Mouse (Mus musculus) MEL (cell line): ENCODE measurements around the gene Stab1. TPM values are rescaled to one million over a fixed set of nuclear protein-coding genes. Genes with fewer than 3 reads are reported as not detected.

ENCODE experiments used
- DNase-seq: peaks from one replicate; pipeline ENCODE4 v3.0.0; 2011; ENCODE audit warnings: low read depth, low spot score
- H3K27ac ChIP-seq: 2 replicates; pipeline ENCODE4 v1.5.1; 2012; ENCODE audit warnings: low read depth, mild to moderate bottlenecking, control low read depth, low read length, moderate library complexity; ENCODE audit not compliant: control insufficient read depth
- H3K27me3 ChIP-seq, 2 experiments: fragments of 150-350 bp in 1 of 2; sonication (generic) in 1 of 2; 2 replicates each; pipeline ENCODE4 v1.6.1; 2012; ENCODE audit warnings: low read length in 2 of 2, mild to moderate bottlenecking in 2 of 2, improper control_type of control experiment in 1 of 2, moderate library complexity in 1 of 2; ENCODE audit not compliant: insufficient read depth in 2 of 2, control insufficient read depth in 1 of 2
- H3K36me3 ChIP-seq, 2 experiments: 2 replicates each; pipeline ENCODE4 v1.6.1; 2012 to 2014; ENCODE audit warnings: low read length in 2 of 2, improper control_type of control experiment in 1 of 2, inconsistent platforms in 1 of 2, mild to moderate bottlenecking in 1 of 2; ENCODE audit not compliant: insufficient read depth in 2 of 2, control insufficient read depth in 1 of 2
- H3K4me1 ChIP-seq, 2 experiments: fragments of 150-350 bp in 1 of 2; sonication (generic) in 1 of 2; 2 replicates each; pipeline ENCODE4 v1.6.1; 2012; ENCODE audit warnings: low read length in 2 of 2, improper control_type of control experiment in 1 of 2, mild to moderate bottlenecking in 1 of 2; ENCODE audit not compliant: insufficient read depth in 2 of 2, control insufficient read depth in 1 of 2
- H3K4me3 ChIP-seq, 2 experiments: fragments of 150-350 bp in 1 of 2; sonication (generic) in 1 of 2; 2 replicates each; pipeline ENCODE4 v1.5.1; 2012; ENCODE audit warnings: low read depth in 2 of 2, low read length in 2 of 2, mild to moderate bottlenecking in 2 of 2, moderate library complexity in 2 of 2, control low read depth in 1 of 2, improper control_type of control experiment in 1 of 2; ENCODE audit not compliant: control insufficient read depth in 1 of 2, insufficient read depth in 1 of 2
- H3K79me2 ChIP-seq: 2 replicates; pipeline ENCODE4 v1.6.1; 2012; ENCODE audit warnings: mild to moderate bottlenecking, low read length, moderate library complexity; ENCODE audit not compliant: control insufficient read depth, poor library complexity, insufficient read depth
- H3K9ac ChIP-seq: 2 replicates; pipeline ENCODE4 v1.6.1; 2012; ENCODE audit warnings: low read depth, mild to moderate bottlenecking, control low read depth, low read length, moderate library complexity; ENCODE audit not compliant: control insufficient read depth, poor library complexity, severe bottlenecking
- H3K9me3 ChIP-seq: fragments of 150-350 bp; sonication (generic); replicated peaks from 2 replicates; pipeline ENCODE4 v1.6.1; 2012; ENCODE audit warnings: mild to moderate bottlenecking, low read length, improper control_type of control experiment, moderate library complexity; ENCODE audit not compliant: insufficient read depth
- BHLHE40 ChIP-seq: IDR thresholded peaks from 2 replicates; pipeline ENCODE4 v1.6.1; 2012; ENCODE audit warnings: low read depth, mild to moderate bottlenecking, inconsistent platforms, low read length, improper control_type of control experiment, borderline replicate concordance
- CHD1 ChIP-seq: IDR thresholded peaks from 2 replicates; pipeline ENCODE4 v1.6.1; 2012; ENCODE audit warnings: low read depth, mild to moderate bottlenecking, inconsistent platforms, low read length, improper control_type of control experiment
- CTCF ChIP-seq, 3 experiments: IDR thresholded peaks in 2 of 3; conservative IDR thresholded peaks in 1 of 3; 2 replicates each; pipeline ENCODE4 v1.5.1; 2011 to 2012; ENCODE audit warnings: low read length in 3 of 3, low read depth in 2 of 3, mild to moderate bottlenecking in 2 of 3, improper control_type of control experiment in 1 of 3, inconsistent platforms in 1 of 3, mixed read lengths in 1 of 3, moderate library complexity in 1 of 3; ENCODE audit not compliant: control insufficient read depth in 1 of 3, insufficient read depth in 1 of 3, poor library complexity in 1 of 3, severe bottlenecking in 1 of 3
- E2F4 ChIP-seq: IDR thresholded peaks from 2 replicates; pipeline ENCODE4 v1.6.1; 2011; ENCODE audit warnings: low read depth, low read length, improper control_type of control experiment, borderline replicate concordance
- GATA1 ChIP-seq: IDR thresholded peaks from 2 replicates; pipeline ENCODE4 v1.6.1; 2011; ENCODE audit warnings: low read depth, low read length, improper control_type of control experiment
- JUND ChIP-seq: IDR thresholded peaks from 2 replicates; pipeline ENCODE4 v1.6.1; 2011; ENCODE audit warnings: low read depth, mild to moderate bottlenecking, improper control_type of control experiment, low read length
- KAT2A ChIP-seq: conservative IDR thresholded peaks from 2 replicates; pipeline ENCODE4 v1.6.1; 2012; ENCODE audit warnings: low read depth, low read length, improper control_type of control experiment, inconsistent platforms
- MYC ChIP-seq: IDR thresholded peaks from 2 replicates; pipeline ENCODE4 v1.6.1; 2011; ENCODE audit warnings: low read depth, mild to moderate bottlenecking, low read length, improper control_type of control experiment, moderate library complexity
- POLR2AphosphoS2 ChIP-seq: IDR thresholded peaks from 2 replicates; pipeline ENCODE4 v1.6.1; 2011; ENCODE audit warnings: low read length, improper control_type of control experiment
- POLR2AphosphoS5 ChIP-seq: IDR thresholded peaks from 2 replicates; pipeline ENCODE4 v1.6.1; 2012; ENCODE audit warnings: low read depth, borderline replicate concordance, mild to moderate bottlenecking, inconsistent platforms, low read length, moderate library complexity, mixed read lengths
- RAD21 ChIP-seq: IDR thresholded peaks from 2 replicates; pipeline ENCODE4 v1.6.1; 2011; ENCODE audit warnings: mild to moderate bottlenecking, low read depth, low read length, improper control_type of control experiment
- RCOR1 ChIP-seq: IDR thresholded peaks from 2 replicates; pipeline ENCODE4 v1.6.1; 2012; ENCODE audit warnings: low read depth, mild to moderate bottlenecking, inconsistent platforms, low read length, improper control_type of control experiment
- UBTF ChIP-seq: IDR thresholded peaks from 2 replicates; pipeline ENCODE4 v1.6.1; 2012; ENCODE audit warnings: low read depth, mild to moderate bottlenecking, inconsistent platforms, low read length, improper control_type of control experiment, moderate library complexity, borderline replicate concordance; ENCODE audit not compliant: insufficient read depth
- USF1 ChIP-seq: IDR thresholded peaks from 2 replicates; pipeline ENCODE4 v1.6.1; 2014; ENCODE audit warnings: low read depth, mild to moderate bottlenecking, inconsistent platforms, low read length, improper control_type of control experiment, moderate library complexity
- ZMIZ1 ChIP-seq: IDR thresholded peaks from 2 replicates; pipeline ENCODE4 v1.6.1; 2012; ENCODE audit warnings: low read depth, mild to moderate bottlenecking, inconsistent platforms, low read length, improper control_type of control experiment, moderate library complexity
- ZNF384 ChIP-seq: IDR thresholded peaks from 2 replicates; pipeline ENCODE4 v1.6.1; 2012; ENCODE audit warnings: low read depth, mild to moderate bottlenecking, inconsistent platforms, low read length, improper control_type of control experiment
- polyA plus RNA-seq, 2 experiments: library from polyadenylated mRNA; stranded (reverse) in 1 of 2; unstranded in 1 of 2; fragments of >175 nt in 1 of 2; fragments of >200 nt in 1 of 2; gene quantifications; 2 replicates each; pipeline versions ENCODE4 v1.2.1 to v1.2.4; 2012; ENCODE audit warnings: low replicate concordance in 2 of 2, low read depth in 1 of 2; ENCODE audit not compliant: insufficient read length in 2 of 2, insufficient read depth in 1 of 2, missing spikeins in 1 of 2
- total RNA-seq: library from RNA; depleted of rRNA; stranded (reverse); fragments of 300-350 nt; gene quantifications from 2 replicates; pipeline ENCODE4 v1.2.3, GENCODE M21; 2012

Stab1 gene
- total and polyA plus RNA-seq, 3 experiments, result 0.15 to 0.40 TPM; not detected in 1

- no peak for DNase-seq
- H3K27me3 ChIP-seq, result no peaks in the 10 kb centered on the region
- no peaks in the 10 kb centered on the region for H3K4me1 ChIP-seq
- no peak overlapping the region for H3K9ac ChIP-seq
- H3K79me2 ChIP-seq, result no peaks in the 10 kb centered on the region
- H3K9me3 ChIP-seq, result no peaks in the 10 kb centered on the region
- H3K36me3 ChIP-seq, result peaks cover 0 to 30% of the 10 kb centered on the region in 2 experiments; a peak in 2 of 4 replicates
- TF ChIP-seq USF1, result no peak
- TF ChIP-seq BHLHE40, result no peak
- no peak overlapping the region for H3K4me3 ChIP-seq
- no peak overlapping the region for H3K27ac ChIP-seq
Observed at GRCm38 (mm10) chr14:31188771-31189181, 20.3 kb upstream of the Stab1 start.

GRCm38 (mm10) chr14:31186656-31187055 is 18.2 kb upstream of the Stab1 start:
- DNase-seq, result no peak
- peaks cover 0 to 30% of the 10 kb centered on the region in 2 experiments; a peak in 2 of 4 replicates for H3K36me3 ChIP-seq
- TF ChIP-seq RCOR1 (no peak), CTCF (IDR thresholded peaks at IDR 0.05 in 2 of 3, conservative IDR thresholded peaks at IDR 0.05 in 1 of 3; ENCODE audit: control insufficient read depth in 1 of 3, insufficient read depth in 1 of 3, low read depth in 2 of 3, low read length in 3 of 3, poor library complexity in 1 of 3, severe bottlenecking in 1 of 3) (no peak), CHD1 (no peak), RAD21 (no peak), GATA1 (no peak), MYC (no peak), ZNF384 (no peak), POLR2AphosphoS2 (no peak), UBTF (no peak), JUND (no peak), POLR2AphosphoS5 (no peak), ZMIZ1 (no peak)
- H3K9ac ChIP-seq, result no peak overlapping the region
- H3K79me2 ChIP-seq, result no peaks in the 10 kb centered on the region
- no peak overlapping the region for H3K27ac ChIP-seq
- H3K9me3 ChIP-seq, result no peaks in the 10 kb centered on the region
- no peaks in the 10 kb centered on the region for H3K27me3 ChIP-seq
- H3K4me1 ChIP-seq, result no peaks in the 10 kb centered on the region
- H3K4me3 ChIP-seq, result no peak overlapping the region

- TF ChIP-seq E2F4 (no peak), BHLHE40 (no peak), KAT2A (no peak)
- TF ChIP-seq, all 39 proteins: peak for 0
- Histone ChIP-seq H3K4me3 (no peak overlapping the region), H3K36me3 (peaks cover 0 to 28% of the 10 kb centered on the region in 2 experiments; a peak in 2 of 4 replicates), H3K27me3 (no peaks in the 10 kb centered on the region), H3K4me1 (no peaks in the 10 kb centered on the region), H3K9ac (no peak overlapping the region), H3K79me2 (no peaks in the 10 kb centered on the region), H3K27ac (no peak overlapping the region), H3K9me3 (no peaks in the 10 kb centered on the region)
- no peak for DNase-seq
Observed at GRCm38 (mm10) chr14:31184195-31184594, 15.8 kb upstream of the Stab1 start.
